Mouse (Mus musculus) lung, embryonic 16.5 days (tissue): ENCODE measurements at regions not wholly inside any gene's neighbourhood (a gene's known extent, or its start where the extent isn't known, plus 50 kb on each side); places are given as distances from the start of the nearest gene placed in this dataset.

Source experiments
- ATAC-seq: fragments of 200-750 bp; cut with Nextera tagmentation; 2 replicates; pipeline ENCODE4 v1.8.0; 2017; ENCODE audit warnings: low read depth, mild to moderate bottlenecking, moderate library complexity
- H3K27ac ChIP-seq: fragments of 300-500 bp; sonication (generic); 2 replicates; pipeline ENCODE4 v1.5.1; 2014; ENCODE audit warnings: mild to moderate bottlenecking, control low read depth, low read length
- H3K27me3 ChIP-seq: fragments of 300-500 bp; sonication (generic); 2 replicates; pipeline ENCODE4 v1.6.1; 2014; ENCODE audit warnings: low read depth, low read length, mixed read lengths; ENCODE audit not compliant: control insufficient read depth, insufficient read depth
- H3K36me3 ChIP-seq: fragments of 300-500 bp; sonication (generic); 2 replicates; pipeline ENCODE4 v1.6.1; 2014; ENCODE audit warnings: low read length; ENCODE audit not compliant: control insufficient read depth, insufficient read depth
- H3K4me1 ChIP-seq: fragments of 300-500 bp; sonication (generic); replicated peaks from 2 replicates; pipeline ENCODE4 v1.6.1; 2014; ENCODE audit warnings: low read length, mixed read lengths; ENCODE audit not compliant: control insufficient read depth, insufficient read depth
- H3K4me2 ChIP-seq: fragments of 300-500 bp; sonication (generic); 2 replicates; pipeline ENCODE4 v1.6.1; 2014; ENCODE audit warnings: low read depth, low read length, control low read depth
- H3K4me3 ChIP-seq: fragments of 300-500 bp; sonication (generic); 2 replicates; pipeline ENCODE4 v1.5.1; 2014; ENCODE audit warnings: mild to moderate bottlenecking, low read length, control low read depth
- H3K9ac ChIP-seq: fragments of 300-500 bp; sonication (generic); 2 replicates; pipeline ENCODE4 v1.6.1; 2014; ENCODE audit warnings: low read length, control low read depth
- H3K9me3 ChIP-seq: fragments of 300-500 bp; sonication (generic); 2 replicates; pipeline ENCODE4 v1.6.1; 2016; ENCODE audit warnings: low read length; ENCODE audit not compliant: control insufficient read depth
- WGBS: fragments of 180-500 bp; shearing (Covaris S2); extraction: QIAGEN DNeasy Blood & Tissue Kit; methylation state at CpG from one replicate; pipeline ENCODE4 v1.1.7; 2014; 5-methylcytosine and 5-hydroxymethylcytosine counted together

- Histone ChIP-seq H3K36me3 (no peaks in the 10 kb centered on the region), H3K27me3 (no peaks in the 10 kb centered on the region), H3K4me3 (no peak overlapping the region), H3K9me3 (no peaks in the 10 kb centered on the region), H3K4me2 (no peak overlapping the region), H3K4me1 (peaks cover 12% of the 10 kb centered on the region), H3K27ac (no peak overlapping the region), H3K9ac (no peak overlapping the region)
- ATAC-seq: 0 out of 2 replicates have a peak, but pooled peaks have one; percentile 24
- 28% methylated on average over 2 of the region's 2 CpGs for WGBS
Measured at GRCm38 (mm10) chr5:64600811-64601210, 202.4 kb upstream of the Klf3 start.

- no peak for ATAC-seq
- no peak overlapping the region for H3K4me3 ChIP-seq
- no peaks in the 10 kb centered on the region for H3K9me3 ChIP-seq
- no peaks in the 10 kb centered on the region for H3K27me3 ChIP-seq
- 49% methylated on average over 8 of the region's 8 CpGs for WGBS
- no peaks in the 10 kb centered on the region for H3K36me3 ChIP-seq
- H3K4me2 ChIP-seq: no peak overlapping the region
- H3K9ac ChIP-seq: no peak overlapping the region
- peaks cover 12% of the 10 kb centered on the region for H3K4me1 ChIP-seq
- no peak overlapping the region for H3K27ac ChIP-seq
Measured at GRCm38 (mm10) chr5:64601285-64601684, 201.9 kb upstream of the Klf3 start.

- WGBS: 86% methylated on average over 5 of the region's 5 CpGs
- Histone ChIP-seq H3K4me3 (no peak overlapping the region), H3K4me1 (peaks cover 12% of the 10 kb centered on the region), H3K9ac (no peak overlapping the region), H3K36me3 (no peaks in the 10 kb centered on the region), H3K27me3 (no peaks in the 10 kb centered on the region), H3K9me3 (no peaks in the 10 kb centered on the region), H3K4me2 (no peak overlapping the region), H3K27ac (no peak overlapping the region)
- no peak for ATAC-seq
Measured at GRCm38 (mm10) chr5:64601832-64602231, 201.4 kb upstream of the Klf3 start.

GRCm38 (mm10) chr5:64602356-64602936, 200.7 kb upstream of the Klf3 start:
- ATAC-seq: no peak
- Histone ChIP-seq H3K27ac (no peak overlapping the region), H3K9me3 (no peaks in the 10 kb centered on the region), H3K27me3 (no peaks in the 10 kb centered on the region), H3K36me3 (no peaks in the 10 kb centered on the region), H3K4me3 (no peak overlapping the region), H3K9ac (no peak overlapping the region), H3K4me2 (no peak overlapping the region), H3K4me1 (peaks cover 12% of the 10 kb centered on the region)
- WGBS: 83% methylated on average over 8 of the region's 8 CpGs

- Histone ChIP-seq H3K9me3 (no peaks in the 10 kb centered on the region), H3K36me3 (no peaks in the 10 kb centered on the region), H3K27ac (no peak overlapping the region), H3K4me2 (no peak overlapping the region), H3K4me3 (no peak overlapping the region), H3K9ac (no peak overlapping the region), H3K27me3 (no peaks in the 10 kb centered on the region), H3K4me1 (peaks cover 12% of the 10 kb centered on the region)
- no peak for ATAC-seq
- WGBS: 91% methylated on average over 11 of the region's 11 CpGs
Measured at GRCm38 (mm10) chr5:64602996-64603755, 200.0 kb upstream of the Klf3 start.

GRCm38 (mm10) chr5:64605171-64605570, 198.0 kb upstream of the Klf3 start:
- Histone ChIP-seq H3K4me1 (peaks cover 7% of the 10 kb centered on the region), H3K4me3 (no peak overlapping the region), H3K27me3 (no peaks in the 10 kb centered on the region), H3K9ac (no peak overlapping the region), H3K4me2 (no peak overlapping the region), H3K27ac (no peak overlapping the region), H3K36me3 (no peaks in the 10 kb centered on the region), H3K9me3 (no peaks in the 10 kb centered on the region)
- ATAC-seq: no peak

GRCm38 (mm10) chr5:64605991-64606390, 197.2 kb upstream of the Klf3 start:
- WGBS: 49% methylated on average over 5 of the region's 5 CpGs
- no peak overlapping the region for H3K4me2 ChIP-seq
- no peak overlapping the region for H3K4me3 ChIP-seq
- no peaks in the 10 kb centered on the region for H3K36me3 ChIP-seq
- peaks cover 8% of the 10 kb centered on the region for H3K4me1 ChIP-seq
- no peaks in the 10 kb centered on the region for H3K9me3 ChIP-seq
- no peak overlapping the region for H3K27ac ChIP-seq
- no peaks in the 10 kb centered on the region for H3K27me3 ChIP-seq
- ATAC-seq: no peak
- H3K9ac ChIP-seq: no peak overlapping the region

GRCm38 (mm10) chr5:64609378-64610087, 193.7 kb upstream of the Klf3 start:
- H3K27ac ChIP-seq: peak overlapping the region; percentile 21
- H3K4me3 ChIP-seq: no peak overlapping the region
- ATAC-seq: no peak
- 71% methylated on average over 3 of the region's 3 CpGs for WGBS
- no peaks in the 10 kb centered on the region for H3K36me3 ChIP-seq
- H3K4me1 ChIP-seq: peaks cover 9% of the 10 kb centered on the region
- H3K9me3 ChIP-seq: no peaks in the 10 kb centered on the region
- no peaks in the 10 kb centered on the region for H3K27me3 ChIP-seq
- no peak overlapping the region for H3K4me2 ChIP-seq
- no peak overlapping the region for H3K9ac ChIP-seq

- H3K4me2 ChIP-seq: no peak overlapping the region
- peak overlapping the region; percentile 21 for H3K27ac ChIP-seq
- peak; percentile 36 for ATAC-seq
- peaks cover 9% of the 10 kb centered on the region for H3K4me1 ChIP-seq
- no peaks in the 10 kb centered on the region for H3K9me3 ChIP-seq
- H3K9ac ChIP-seq: no peak overlapping the region
- no peaks in the 10 kb centered on the region for H3K27me3 ChIP-seq
- H3K36me3 ChIP-seq: no peaks in the 10 kb centered on the region
- 19% methylated on average over 3 of the region's 3 CpGs for WGBS
- H3K4me3 ChIP-seq: no peak overlapping the region
Measured at GRCm38 (mm10) chr5:64610146-64610545, 193.0 kb upstream of the Klf3 start.
